Mouse (Mus musculus) cerebellum, postnatal 10 days (tissue): ENCODE results near the gene Gm14139.
"Not testable (repeated sequence)": the region's sequence is repeated elsewhere in the genome, so short reads cannot be mapped to it uniquely, and the experiment has no call there.

ENCODE experiments used
- DNase-seq, 2 experiments: peaks; one replicate each; pipeline ENCODE4 v3.0.0; 2021; ENCODE audit warnings: mixed read lengths in 2 of 2

Gm14139 gene

DNA sequence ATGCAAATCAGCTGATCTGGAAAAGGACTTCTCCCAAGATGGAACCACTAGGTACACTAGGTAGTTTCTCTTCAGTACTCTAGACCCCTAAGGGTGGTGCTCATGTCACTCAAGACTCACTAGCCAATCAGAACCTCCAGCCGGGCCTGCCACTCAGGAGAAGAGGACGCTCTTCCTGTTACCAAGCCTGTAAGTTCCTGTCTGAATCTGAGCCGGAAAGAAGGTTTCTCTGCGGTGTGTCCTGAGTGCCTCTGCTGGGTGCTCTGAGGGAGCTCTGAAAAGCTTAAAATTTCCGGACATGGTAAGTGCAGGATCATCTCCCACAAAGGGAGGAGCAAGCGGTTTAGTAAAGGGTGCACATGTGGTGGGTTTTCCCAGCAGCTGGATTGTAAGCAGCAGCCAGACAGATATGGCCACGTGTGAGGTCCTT is at the start of gene Gm14139:
Gm14139 (plus strand) TSS at position 186 of the 430 bp plus-strand sequence.
- not testable (repeated sequence) for DNase-seq

DNA sequence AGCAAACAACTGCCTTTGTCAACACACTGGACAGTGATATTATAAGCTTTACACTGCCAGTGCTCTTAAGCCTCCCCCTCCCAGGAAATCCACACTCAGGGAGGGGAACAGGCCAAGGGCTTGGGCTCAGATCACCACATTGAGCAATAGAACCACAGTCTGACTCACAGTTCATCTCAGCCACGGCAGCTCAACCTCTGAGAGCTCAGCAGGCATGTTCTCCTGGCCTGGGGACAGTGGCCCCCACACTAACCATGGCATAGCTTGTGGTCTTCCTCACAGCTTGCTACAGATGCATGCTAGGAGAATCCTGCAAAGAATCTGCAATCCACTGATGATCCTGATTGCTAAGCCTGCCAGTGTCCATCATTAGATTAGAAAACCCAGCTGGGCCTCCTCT is 49.6 kb upstream of the Gm14139 start:
- DNase-seq = not testable (repeated sequence)

DNA sequence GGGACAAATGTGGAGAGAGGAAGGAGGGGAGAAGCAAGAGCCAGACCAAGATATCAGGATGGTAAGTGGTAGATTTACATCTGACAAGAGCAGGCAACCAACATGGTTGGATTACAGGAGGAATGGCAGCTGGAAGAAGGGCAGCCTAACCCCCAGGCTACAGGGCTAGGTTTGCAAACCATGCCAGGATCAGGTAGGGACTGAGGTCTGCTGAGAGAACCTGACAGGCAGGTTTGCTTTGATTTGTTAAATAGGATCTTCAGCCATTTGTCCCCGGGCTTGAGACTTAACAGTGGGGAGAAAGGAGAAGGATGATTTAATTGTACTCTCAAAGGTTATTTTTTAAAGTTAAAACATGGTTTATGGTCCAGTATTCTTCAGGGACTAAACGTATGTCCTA is 48.8 kb upstream of the Gm14139 start:
- no peak for DNase-seq

DNA sequence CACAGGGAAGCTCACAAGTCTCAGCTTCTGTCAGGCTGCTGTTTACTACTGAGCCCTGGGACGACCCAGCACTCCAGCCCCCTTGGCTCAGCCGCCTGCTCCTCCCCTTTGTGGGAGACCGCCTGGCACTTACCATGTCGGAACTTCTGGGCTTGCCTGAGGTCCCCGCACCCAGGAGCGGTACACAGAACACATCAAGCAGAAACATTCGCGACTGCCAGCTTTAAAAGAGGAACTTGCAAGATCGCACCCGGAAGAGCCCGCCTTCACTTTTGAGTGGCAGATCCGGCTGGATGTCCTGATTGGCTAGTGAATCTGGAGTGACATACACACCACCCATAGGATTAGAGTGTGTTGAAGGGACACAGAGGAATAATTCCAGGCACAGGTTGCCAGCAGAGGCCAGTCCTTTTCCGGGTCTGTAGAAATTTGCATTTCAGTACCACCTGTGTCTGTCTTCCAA is 45.1 kb upstream of the Gm14139 start, which contains the start of gene Zfp120:
Zfp120 (minus strand) TSS at position 274 of the 463 bp plus-strand sequence.
- DNase-seq = peak; percentile 89

DNA sequence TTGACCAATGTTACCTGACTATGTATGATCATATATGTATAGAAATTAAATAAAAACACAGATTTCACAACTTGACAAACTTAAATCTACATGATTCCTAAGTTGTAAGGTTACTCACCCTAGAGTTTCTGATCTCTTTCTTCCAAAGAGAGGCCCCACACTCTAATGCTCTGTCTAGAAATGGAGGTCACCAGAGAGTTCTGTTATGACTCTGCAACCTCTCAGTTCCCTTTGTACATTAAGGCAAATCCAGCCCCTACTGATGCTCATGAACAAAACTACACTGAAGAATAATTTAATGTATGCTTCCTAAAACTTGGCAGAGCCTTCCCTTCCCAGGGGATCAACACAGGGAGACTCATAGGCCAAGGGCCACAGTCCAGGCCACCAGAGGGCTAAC is 14.9 kb upstream of the Gm14139 start:
- DNase-seq = no peak

DNA sequence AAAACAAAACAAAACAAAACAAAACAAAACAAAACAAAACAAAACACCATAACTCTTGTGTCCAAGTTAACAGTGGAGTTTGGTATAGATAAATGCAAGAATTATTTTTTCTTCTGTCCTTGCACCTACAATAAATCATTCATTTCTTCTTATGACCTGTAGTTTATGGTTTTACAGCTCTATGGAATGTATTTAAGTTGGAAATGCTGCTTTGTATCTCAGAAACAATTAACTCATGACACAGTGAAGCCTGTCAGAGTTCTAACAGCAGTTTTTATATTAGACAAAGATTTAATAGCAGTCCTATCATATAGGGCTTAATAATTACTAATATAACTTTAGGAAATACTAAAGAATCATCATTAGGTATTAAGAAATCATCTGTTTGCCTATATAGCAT is 7.7 kb upstream of the Gm14139 start:
- no peak for DNase-seq

DNA sequence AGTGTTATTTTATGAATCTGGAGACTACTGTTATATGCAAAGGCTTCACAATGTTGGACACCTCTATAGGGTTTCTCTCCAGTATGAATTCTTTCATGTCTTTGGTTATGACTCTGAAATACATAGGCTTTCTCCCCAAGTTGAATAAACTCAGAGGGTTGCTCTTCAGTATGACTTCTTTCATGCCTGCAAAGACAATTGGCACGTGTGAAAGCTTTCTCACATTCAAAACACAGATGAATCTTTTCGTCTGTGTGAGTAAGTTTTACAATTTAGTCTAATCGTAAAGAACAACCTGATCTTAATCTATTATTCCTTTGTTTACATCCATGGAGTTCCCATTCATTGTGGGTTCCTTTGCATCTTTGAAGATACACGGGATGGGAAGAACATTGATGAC is 2.0 kb upstream of the Gm14139 start, which contains the start of gene Gm10770:
Gm10770 (minus strand) TSS at position 101 of the 400 bp plus-strand sequence.
- DNase-seq = not testable (repeated sequence)

DNA sequence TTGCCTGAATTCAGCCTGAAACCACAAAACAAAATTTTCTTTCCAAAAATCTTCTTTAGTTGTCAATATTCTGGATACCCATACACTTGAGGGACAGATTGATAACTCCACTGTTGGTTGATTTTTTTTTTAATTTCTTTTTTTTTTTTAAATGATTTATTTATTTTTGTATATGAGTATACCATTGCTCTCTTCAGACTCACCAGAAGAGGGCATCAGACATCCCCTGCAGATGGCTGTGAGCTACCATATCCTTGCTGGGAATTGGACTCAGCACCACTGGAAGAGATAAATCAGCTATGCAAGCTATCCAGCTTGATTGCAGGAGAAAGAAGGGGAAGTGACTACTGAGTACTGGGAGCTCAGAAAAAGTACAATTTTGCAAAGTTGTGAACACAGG is 509 bp upstream of the Gm14139 start:
- not testable (repeated sequence) for DNase-seq

DNA sequence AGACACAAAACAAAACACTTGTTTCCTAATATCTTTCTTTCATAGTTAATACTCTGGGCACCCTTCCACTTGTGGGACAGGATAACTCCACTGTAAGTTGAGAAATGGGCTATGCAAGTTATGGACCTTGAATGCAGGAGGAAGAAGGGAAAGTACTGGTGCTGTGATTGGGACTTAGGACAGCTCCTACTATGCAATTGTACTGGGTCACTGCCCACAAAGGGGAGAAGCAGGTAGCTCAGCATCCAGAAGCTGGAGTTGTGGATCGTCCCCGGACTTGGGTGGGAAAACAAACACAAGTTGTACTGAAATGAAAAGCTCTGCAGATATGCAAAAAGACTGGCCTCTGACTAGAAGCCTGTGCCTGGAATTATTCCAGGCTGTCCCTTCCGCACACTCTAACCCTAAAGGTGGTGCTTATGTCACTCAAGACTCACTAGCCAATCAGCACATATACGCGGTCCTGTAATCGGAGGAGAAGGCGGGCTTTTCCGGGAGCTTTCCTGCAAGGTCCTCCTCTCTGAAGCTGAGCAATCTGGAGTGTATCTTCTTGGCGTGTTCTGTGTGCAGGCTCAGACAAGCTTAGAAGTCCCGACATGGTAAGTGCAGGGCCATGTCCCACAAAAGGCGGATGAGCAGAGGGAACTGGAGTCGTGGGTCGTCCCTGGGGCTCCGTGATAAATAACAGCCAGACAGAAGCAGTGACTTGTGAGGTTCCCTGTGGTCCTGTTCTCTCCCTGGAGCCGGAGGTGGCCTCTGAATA is 36.2 kb downstream of the Gm14139 start, which contains the start of gene Zfp937:
Zfp937 (plus strand) TSS at position 474 of the 763 bp plus-strand sequence.
- peak; percentile 74 to 85 for DNase-seq

DNA sequence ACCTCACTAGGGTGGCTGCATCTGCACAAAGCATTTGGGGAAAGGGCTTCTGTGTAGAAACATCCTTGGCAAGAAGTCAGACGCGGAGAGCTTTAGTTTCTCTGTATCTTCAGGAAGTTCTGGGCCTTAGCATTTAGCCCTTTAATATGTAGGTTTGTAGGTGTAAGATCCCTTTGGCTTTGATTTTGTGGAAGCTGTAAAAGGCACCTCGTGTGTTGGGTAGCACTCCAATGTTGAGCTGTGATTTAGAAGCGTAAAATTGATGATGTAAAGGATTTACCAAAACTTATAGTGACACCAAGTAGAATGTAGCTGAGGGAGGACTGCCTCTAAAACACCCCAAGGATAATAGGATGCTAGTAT is 36.8 kb downstream of the Gm14139 start:
- not testable (repeated sequence) for DNase-seq

DNA sequence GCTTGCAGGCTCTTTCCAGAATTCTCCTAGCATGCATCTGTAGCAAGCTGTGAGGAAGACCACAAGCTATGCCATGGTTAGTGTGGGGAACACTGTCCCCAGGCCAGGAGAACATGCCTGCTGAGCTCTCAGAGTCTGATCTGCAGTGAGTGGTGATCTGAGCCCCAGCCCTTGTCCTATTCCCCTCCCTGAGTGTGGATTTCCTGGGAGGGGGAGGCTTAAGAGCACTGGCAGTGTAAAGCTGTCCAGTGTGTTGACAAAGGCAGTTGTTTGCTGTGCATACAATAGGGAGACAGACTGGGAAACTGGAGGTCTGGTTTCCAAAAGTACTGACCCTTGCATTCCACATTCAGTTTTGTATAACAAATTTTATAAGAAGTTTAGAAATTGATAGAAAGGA is 41.7 kb downstream of the Gm14139 start:
- DNase-seq = not testable (repeated sequence)
